Mouse (Mus musculus): ENCODE data around the gene Btnl10.

Gene Btnl10

DNA sequence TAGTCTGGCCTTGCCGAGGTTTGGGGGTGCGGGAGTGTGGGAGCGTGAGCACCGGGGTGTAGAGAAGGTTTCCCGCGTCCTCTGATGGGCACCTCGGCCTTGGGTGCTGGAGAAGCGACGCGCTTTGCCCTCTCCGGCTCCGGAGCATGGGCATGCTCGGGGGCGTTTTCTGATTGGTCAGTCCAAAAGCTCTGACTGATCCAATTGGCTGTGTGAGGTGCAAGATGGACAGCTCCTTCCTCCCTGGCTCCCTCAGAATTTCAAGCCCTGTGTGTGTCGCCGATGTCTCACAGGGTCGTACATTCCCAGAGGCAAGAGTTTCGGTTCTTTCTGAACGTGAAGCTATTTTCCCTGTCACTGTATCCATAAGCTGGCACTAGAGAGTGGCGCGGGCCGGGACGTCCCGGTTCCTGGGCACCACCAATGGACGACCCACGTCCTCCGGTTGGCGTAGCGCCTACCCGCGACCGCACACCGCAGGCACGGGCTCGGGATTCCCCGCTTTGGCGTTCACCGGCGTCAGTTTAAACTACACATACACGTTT is 42.3 kb downstream of the Btnl10 start:
- DNase-seq, result peak; percentile 91

DNA sequence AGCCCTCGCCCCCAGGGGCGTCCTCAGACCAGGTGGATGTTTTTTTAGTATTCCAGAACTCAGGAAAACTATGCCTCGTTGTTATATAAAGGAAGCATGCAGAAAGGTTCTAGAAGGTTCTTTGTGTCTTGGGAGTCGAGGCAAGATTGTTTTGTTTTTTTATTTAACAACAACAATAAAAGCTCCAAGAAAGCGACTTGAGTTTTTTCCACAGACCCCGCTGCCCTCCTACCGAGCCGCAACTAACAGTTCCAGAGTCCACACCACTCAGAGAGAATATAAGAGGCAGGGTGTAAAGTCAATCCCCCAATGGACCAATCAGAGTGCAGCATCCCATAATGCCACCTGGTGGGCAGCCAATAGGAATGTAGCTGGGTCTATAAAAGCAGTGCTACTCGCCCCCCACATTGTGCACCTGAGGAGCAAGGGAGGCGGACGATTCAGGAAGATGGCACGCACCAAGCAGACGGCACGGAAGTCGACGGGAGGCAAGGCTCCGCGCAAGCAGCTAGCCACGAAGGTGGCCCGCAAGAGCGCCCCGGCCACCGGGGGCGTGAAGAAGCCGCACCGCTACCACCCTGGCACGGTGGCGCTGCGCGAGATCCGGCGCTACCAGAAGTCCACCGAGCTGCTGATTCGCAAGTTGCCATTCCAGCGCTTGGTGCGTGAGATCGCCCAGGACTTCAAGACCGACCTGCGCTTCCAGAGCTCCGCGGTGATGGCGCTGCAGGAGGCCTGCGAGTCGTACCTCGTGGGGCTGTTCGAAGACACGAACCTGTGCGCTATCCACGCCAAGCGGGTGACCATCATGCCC is 43.9 kb downstream of the Btnl10 start:
- no peak for DNase-seq

DNA sequence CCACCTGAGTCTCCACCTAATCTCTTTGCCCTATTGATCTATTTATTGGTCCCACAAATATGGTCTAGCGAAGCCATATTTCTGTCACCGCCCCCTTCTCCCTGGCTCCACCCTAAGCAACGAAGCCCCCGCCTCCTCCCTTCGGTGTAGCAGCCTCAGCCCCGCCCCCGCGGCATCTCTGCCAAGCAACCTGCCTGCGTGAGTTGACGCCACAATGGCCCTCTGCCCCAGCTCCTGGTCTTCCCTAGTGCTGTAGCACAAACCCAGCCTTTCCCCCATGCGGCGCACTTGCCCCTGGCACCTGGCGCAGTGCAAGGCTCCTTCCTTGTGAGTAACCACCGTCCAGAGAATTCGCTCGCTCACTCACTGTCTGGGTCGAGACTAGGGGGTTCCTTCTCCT is 45.8 kb downstream of the Btnl10 start:
- peak; percentile 74 for DNase-seq

DNA sequence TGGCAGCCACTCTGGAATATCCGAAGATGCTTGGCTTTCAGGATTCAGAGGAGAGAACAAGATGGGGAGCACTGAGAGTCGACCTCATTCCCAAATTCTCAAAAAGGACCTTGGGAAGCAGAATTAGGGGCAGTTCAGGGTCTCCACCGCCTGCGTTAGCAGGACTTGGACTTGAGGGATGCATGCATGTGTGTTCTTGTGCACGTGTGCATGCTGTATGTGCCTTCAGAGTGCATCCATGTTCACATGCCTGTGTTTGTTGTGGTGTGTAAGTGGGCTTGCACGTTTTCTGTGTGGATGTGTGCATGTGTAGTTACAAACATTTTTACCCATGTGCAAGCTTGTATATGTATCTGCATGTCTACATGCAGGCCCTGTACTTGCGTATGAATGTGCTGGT is 46.5 kb downstream of the Btnl10 start:
- DNase-seq, result no peak

DNA sequence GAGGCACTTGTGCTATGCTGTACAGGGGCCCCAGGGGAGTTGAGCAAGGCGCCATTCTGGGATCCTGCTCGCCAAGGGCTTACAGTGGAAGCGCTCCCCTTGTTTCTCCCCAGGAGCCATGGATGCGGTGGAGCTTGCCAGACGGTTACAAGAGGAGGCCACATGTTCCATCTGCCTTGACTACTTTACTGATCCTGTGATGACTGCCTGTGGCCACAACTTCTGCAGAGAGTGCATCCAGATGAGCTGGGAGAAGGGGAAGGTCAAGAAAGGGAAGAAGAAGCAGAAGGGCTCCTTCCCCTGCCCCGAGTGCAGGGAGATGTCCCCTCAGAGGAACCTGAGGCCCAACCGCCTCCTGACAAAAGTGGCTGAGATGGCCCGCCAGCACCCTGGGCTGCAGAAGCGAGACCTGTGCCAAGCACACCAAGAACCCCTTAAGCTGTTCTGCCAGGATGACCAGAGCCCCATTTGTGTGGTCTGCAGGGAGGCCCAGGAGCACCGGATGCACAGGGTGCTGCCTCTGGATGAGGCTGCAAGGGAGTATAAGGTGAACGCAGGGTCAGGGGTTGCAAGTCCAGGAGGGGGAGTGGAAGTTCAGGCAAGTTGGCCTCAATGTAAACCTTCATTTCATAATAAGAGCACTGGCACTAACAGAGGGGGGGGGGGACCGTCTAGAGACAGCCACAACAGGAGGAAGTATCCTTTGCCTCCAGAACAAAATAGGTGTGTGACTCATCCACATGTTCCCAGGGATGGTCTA is 47.5 kb downstream of the Btnl10 start:
- DNase-seq, result no peak

DNA sequence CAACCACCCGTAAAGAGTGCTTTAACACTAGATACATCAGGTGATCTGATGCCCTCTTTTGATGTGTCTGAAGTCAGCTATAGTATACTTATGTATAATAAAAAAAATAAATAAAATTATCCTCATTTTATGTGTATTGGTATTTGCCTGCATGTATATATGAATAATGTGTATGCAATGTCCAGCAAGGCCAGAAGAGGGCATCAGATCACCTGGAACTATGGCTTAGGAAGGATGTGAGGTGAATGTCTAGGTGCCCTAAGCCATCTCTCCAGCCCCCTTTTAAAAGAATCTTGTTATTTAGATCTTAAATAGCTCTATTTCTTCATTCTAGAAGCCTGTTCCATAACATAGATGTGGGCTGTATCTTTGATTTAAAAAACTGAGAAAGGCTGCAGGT is 49.6 kb downstream of the Btnl10 start:
- peak; percentile 82 for DNase-seq

DNA sequence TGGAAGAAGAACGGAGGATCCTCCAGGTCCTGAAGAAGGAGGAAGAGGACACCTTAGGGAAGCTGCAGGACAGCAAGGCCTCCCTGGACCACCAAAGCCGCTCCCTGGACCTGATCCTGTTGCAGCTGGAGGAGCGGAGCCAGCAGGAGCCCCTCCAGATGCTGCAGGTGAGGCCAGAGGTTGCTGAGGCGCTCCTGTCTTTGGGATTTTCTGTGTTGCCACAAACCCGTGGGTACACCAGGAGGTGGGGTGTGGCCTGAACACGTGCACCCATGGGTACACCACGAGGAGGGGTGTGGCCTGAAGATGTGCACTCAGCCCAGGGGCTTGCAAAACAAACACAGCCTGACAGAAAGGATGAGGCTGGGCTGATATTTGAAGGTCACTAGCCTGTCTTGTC is 50.8 kb downstream of the Btnl10 start:
- DNase-seq, result no peak

DNA sequence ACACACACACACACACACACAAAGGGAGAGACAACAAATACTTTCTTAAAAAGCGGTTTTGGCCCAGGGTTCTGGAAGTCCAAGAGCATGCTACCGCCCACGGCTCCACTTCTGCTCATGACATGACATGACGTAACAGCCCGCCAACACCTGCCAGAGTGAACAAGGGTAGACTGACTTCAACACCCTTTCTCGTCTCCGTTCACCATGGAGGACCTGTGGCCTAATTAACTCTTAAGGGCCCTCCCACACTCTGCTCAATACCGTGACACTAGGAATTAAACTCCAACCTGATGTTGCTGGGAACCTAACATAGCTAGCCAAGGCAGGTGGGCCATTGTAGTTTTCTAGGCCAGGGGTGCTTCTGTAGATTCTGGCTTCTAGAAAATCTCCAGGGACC is 51.3 kb downstream of the Btnl10 start:
- no peak for DNase-seq

DNA sequence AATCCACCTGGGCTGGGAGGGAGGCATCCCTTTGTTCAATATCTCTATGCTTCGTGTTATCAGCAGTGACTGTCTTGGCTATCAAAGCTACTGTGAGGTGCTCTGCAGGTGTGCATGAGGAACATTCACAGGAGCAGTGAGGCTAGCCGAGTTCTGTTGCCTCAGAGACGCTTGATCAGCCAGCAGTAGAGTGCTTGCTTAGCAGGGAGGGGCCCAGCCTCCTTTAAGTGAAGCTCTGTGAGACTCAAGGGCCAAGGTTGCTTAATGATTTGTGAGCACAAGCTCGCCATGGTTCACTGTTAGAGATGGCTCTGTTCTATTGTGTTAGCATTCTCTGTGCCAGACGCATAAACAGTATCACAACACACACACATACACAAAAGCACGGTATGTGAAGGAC is 52.0 kb downstream of the Btnl10 start:
- DNase-seq, result peak; percentile 91

DNA sequence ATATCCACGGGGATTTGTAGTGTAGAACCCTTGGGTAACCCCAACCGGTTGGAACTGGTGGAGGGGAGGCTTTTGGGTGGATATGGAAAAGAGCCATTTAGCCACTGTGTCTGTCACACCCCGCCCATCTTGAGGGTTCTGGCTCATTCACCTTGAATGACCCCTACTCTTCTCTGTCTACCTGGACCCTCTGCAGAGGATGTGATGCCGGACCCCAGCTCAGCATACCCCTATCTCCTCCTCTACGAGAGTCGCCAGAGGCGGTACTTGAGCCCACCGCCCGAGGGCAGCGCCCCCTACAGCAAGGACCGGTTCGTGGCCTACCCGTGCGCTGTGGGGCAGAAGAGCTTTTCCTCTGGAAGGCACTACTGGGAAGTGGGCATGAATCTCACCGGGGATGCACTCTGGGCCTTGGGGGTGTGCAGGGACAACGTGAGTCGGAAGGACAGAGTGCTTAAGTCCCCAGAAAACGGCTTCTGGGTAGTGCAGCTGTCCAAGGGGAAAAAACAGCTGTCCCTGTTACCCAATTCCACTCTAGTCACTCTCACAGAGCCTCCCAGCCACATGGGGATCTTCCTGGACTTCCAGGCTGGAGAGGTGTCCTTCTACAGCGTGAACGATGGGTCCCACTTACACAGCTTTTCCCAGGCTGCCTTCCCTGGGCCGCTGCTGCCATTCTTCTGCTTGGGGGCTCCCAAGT is 53.3 kb downstream of the Btnl10 start:
- no peak for DNase-seq

DNA sequence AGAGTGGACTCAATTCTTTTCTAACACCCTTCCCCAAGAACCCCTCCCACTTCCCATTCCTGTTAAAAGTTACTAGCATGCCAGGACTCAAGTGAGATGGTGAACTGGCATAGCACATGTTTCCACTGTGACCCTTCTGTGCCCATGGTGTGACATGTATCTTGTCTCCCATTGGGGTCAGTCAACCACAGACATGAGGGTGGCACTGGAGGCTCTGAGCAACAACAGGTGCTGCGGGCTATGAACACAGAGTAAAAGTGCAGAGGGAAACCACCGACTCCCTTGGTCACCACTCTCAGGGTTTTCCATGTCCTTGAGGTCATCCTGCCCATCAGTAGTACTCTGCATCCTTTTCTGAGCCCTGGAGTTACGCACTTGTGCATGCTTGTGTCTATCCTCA is 54.1 kb downstream of the Btnl10 start:
- DNase-seq, result no peak

DNA sequence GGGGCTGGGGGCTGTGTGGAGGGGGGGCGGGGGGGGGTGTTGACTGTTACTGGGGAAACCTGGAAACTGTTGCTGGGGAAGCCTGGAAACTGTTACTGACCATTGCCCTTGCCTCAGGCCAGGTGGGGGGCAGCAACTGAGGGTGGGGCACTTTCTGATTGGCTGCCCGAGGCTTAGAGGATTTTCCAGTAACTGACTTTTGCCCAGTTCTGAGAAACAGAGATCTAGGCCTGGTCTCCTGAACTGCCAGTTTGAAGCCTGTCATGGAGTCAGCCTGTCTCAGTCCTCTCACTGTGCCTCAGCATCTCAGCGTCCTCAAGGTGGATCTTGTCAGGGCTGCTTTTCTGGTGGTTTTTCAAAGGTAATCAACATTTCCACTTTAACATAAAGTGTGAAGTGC is 56.7 kb downstream of the Btnl10 start:
- no peak for DNase-seq

All from lung, postnatal 36 days (tissue).